Mouse (Mus musculus) lung, adult 2 months (tissue): ENCODE measurements at regions not wholly inside any gene's neighbourhood (a gene's known extent, or its start where the extent isn't known, plus 50 kb on each side); places are given as distances from the start of the nearest gene placed in this dataset.

Experiments used
- DNase-seq: peaks from one replicate; pipeline ENCODE4 v3.0.0; 2022
- H3K4me1 ChIP-seq: fragments of 200-500 bp; 2 replicates; pipeline ENCODE4 v1.6.1; 2011; ENCODE audit warnings: low read length; ENCODE audit not compliant: control insufficient read depth, insufficient read depth
- H3K4me3 ChIP-seq: fragments of 200-500 bp; replicated peaks from 2 replicates; pipeline ENCODE3; 2011; ENCODE audit warnings: low read depth, mild to moderate bottlenecking, control low read depth, low read length; ENCODE audit errors: extremely low read depth
- CTCF ChIP-seq: fragments of 200-500 bp; IDR thresholded peaks from 2 replicates; pipeline ENCODE4 v1.5.1; 2011; ENCODE audit warnings: mild to moderate bottlenecking, low read length, control low read depth; ENCODE audit not compliant: insufficient read depth
- POLR2A ChIP-seq: fragments of 200-500 bp; IDR thresholded peaks from 2 replicates; pipeline ENCODE4 v1.6.1; 2011; ENCODE audit warnings: low read depth, mild to moderate bottlenecking, control low read depth, low read length, borderline replicate concordance; ENCODE audit errors: extremely low read depth
- WGBS: fragments of 180-500 bp; shearing (Covaris S2); methylation state at CpG from one replicate; pipeline ENCODE4 v1.1.7; 2018; 5-methylcytosine and 5-hydroxymethylcytosine counted together

DNA sequence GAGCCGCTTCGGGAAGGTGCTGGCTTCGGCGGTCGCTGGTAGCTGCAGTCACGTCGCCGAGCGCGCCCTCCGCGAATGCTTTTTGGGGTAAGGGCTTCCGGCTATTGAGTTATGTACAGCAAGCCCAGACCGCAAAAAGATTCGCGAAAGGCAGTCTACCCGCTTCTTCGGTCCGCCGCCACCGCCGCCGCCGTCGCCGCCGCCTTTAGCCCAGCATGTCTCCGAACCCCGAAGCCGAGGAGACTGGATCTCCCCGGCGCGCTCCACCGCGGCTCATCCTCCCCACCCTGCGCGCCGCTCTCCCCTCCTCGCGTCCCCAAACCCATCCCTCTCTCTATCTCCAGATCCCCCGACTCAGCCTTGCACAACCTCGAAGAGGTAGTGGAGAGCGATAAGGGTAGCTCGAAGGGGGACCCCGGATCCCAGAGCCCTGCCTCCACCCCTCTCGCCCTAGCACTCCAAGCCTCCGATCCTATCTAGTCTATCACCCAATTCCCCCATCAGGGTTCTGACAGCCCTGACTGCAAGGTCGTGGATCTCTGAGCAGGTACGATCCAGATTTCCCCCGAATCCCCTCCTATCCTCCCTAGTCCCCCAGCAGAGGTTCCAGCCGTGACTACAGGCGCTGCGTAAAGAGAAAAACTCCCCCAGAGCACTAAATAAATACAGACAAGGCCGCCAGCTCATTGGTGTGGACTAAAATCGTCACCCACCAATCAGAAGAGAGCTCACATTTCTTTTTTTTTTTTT is 83.7 kb upstream of the Hsd17b12 start:
- DNase-seq: no peak
- under 1% methylated on average over 55 of the region's 55 CpGs for WGBS
- H3K4me1 ChIP-seq: no peaks in the 10 kb centered on the region
- TF ChIP-seq POLR2A (no peak), CTCF (no peak)
- no peak overlapping the region for H3K4me3 ChIP-seq

DNA sequence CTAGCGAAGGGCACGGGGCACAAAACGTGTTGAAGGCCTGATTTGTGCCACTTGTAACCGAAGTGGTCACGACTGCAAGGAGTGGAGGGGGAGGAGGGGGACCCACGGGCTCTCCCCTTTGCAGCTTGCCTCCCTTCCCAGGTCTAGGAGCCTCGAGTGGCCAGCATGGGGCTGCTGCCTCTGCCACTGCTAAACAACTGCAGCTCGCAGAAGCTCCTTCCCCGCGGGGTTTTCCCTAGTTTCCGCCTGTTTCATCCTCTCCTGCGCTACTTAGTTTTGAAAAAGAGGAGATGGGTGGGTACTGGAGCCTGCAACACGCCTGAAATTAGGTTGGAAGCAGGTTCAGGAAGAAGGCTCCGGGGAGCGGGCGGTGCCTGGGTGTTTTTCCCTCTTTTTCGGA is 82.6 kb upstream of the Hsd17b12 start:
- DNase-seq: no peak
- H3K4me1 ChIP-seq: no peaks in the 10 kb centered on the region
- TF ChIP-seq CTCF (no peak), POLR2A (no peak)
- no peak overlapping the region for H3K4me3 ChIP-seq
- 5% methylated on average over 17 of the region's 17 CpGs for WGBS

DNA sequence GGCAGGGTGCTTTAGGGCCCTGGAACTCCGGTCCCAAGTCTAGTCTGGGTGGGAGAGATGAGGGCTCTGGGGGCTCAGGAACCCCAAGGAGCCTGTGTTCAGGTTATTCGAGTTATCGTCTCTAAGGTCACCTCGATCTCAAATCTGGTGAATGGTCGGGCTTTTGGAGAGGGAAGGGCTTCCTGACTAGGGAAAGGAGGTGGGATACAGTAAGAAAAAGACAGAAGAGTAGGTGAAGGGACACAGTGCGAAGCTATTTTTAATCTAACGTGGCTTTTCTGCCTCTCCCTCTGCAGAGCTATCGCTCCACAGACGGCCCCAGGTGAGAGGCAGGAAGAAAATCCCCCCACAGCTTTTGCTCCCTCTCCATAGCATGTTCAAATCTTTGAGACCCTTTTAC is 81.8 kb upstream of the Hsd17b12 start:
- H3K4me3 ChIP-seq: no peak overlapping the region
- no peak for DNase-seq
- 21% methylated on average over 9 of the region's 9 CpGs for WGBS
- H3K4me1 ChIP-seq: no peaks in the 10 kb centered on the region
- no peak for TF ChIP-seq POLR2A
- TF ChIP-seq CTCF: no peak

DNA sequence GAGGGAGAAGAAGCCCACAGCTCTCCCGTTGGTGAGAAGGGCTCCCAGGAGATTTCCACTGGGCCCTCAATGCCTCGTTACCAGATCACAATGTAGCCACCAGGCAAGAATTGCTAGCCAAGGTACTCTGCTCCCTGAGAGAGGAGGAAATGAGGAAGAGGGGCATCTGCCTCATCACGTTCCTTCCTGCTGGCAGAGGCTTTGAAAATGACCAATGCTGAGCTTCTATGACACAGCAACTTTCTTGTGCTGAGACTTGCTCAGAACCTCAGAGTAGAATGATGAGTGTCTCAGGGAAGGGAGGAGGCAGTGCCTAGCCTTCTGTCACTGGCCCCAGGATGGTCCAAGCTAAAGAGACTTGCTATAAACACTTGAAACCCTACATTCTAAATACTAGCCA is 78.7 kb upstream of the Hsd17b12 start:
- DNase-seq: no peak
- H3K4me1 ChIP-seq: no peaks in the 10 kb centered on the region
- no peak overlapping the region for H3K4me3 ChIP-seq
- 39% methylated on average over 3 of the region's 3 CpGs for WGBS
- TF ChIP-seq CTCF: no peak
- TF ChIP-seq POLR2A: no peak

DNA sequence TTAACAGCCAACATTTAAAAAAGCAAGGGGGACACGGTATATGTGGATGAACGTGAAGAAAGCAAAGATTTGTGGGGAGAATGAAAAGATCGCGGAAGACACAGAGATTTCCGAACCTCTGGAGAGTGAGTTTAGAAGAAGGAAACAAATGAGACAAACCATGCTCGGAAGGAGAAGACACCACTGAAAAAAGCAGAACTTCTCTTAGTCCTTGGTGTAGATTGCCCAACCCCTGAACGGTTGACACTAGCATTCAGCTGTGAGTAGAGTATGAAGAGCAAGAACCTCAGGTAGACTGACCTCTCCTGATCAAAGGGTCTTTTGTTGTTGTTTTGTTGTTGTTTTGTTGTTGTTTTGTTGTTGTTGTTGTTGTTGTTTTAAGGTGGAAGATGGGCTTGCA is 75.8 kb upstream of the Hsd17b12 start:
- no peak for DNase-seq
- Histone ChIP-seq H3K4me3 (no peak overlapping the region), H3K4me1 (no peaks in the 10 kb centered on the region)
- WGBS: 81% methylated on average over 7 of the region's 7 CpGs
- no peak for TF ChIP-seq CTCF
- TF ChIP-seq POLR2A: no peak

DNA sequence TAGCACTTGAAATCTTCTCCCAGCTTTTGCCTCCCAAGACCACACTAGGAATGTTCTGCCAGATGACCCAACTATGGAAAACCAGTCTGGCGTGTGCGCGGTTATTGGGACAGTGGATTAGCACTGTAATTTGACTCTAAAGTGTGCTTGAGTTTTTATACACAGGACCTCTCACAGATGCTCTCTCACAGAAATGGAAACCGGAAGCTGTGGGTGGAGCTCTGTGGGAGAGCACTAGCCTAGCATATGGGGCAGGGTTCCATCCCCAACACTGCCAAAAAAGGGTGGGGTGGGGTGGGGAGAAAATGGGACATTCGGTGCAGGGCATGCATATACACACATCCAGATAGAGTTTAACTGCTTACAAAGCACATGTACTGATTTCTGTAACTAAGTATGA is 61.7 kb upstream of the Hsd17b12 start:
- Histone ChIP-seq H3K4me3 (no peak overlapping the region), H3K4me1 (no peaks in the 10 kb centered on the region)
- no peak for DNase-seq
- 50% methylated on average over 5 of the region's 5 CpGs for WGBS
- TF ChIP-seq POLR2A (no peak), CTCF (no peak)

DNA sequence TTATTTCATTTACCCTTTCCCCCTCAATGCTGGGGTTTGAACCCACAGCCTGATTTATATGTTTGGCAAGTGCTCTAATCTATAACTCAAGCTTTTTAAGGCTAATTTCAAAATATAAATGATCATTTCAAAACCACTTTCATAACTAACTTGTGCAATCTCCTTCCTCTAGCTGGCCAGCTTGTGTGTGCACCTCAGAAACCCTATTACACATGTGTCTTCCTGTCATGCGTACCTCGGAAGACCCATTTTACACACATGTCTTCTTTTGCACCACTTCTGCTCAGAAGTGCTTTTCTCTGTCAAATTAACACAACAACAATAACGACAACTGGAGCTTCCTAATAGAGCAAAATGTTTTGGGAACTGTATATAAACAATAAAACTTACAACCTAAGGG is 59.7 kb upstream of the Hsd17b12 start:
- no peak for DNase-seq
- Histone ChIP-seq H3K4me1 (no peaks in the 10 kb centered on the region), H3K4me3 (no peak overlapping the region)
- 80% methylated on average over 3 of the region's 3 CpGs for WGBS
- TF ChIP-seq POLR2A: no peak
- TF ChIP-seq CTCF: no peak

DNA sequence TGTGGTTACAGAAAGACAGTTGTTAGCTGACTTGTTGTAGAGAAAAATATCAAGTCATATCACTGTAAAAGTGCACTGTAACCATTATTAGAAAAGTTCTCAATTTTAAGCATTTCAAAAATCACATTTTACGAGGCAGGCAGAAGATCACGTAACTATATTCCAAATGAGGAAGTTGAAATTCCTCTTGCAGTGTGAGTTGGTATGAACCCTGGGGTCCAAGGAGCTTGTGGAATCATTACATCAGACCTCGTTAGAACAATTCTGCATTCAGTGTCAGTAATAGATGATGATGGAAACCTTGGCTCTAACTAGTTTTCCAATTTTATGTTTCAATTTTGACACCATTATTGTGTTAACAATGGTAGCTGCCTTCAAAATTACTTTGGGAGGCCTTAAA is 57.7 kb upstream of the Hsd17b12 start:
- TF ChIP-seq CTCF: no peak
- no peak for TF ChIP-seq POLR2A
- H3K4me1 ChIP-seq: no peaks in the 10 kb centered on the region
- no peak for DNase-seq
- WGBS: 78% methylated on average over 3 of the region's 3 CpGs
- H3K4me3 ChIP-seq: no peak overlapping the region
